Mouse (Mus musculus) liver, adult 10 weeks (tissue): ENCODE measurements around the gene Slc26a6. TPM values are rescaled to one million over a fixed set of nuclear protein-coding genes. Genes with fewer than 3 reads are reported as not detected.

Experiments used
- polyA plus RNA-seq: library from polyadenylated mRNA; stranded (reverse); fragments of 350-450 nt; fragmentation: Illumina TruSeq; extraction: RNeasy Lipid Tissue Mini Kit (QIAGEN cat#74804); gene quantifications from one replicate; pipeline ENCODE4 v1.2.3, GENCODE M21; 2014; ENCODE audit warnings: low read depth, low replicate concordance

The Slc26a6 gene
- 0.26 TPM for polyA plus RNA-seq

DNA sequence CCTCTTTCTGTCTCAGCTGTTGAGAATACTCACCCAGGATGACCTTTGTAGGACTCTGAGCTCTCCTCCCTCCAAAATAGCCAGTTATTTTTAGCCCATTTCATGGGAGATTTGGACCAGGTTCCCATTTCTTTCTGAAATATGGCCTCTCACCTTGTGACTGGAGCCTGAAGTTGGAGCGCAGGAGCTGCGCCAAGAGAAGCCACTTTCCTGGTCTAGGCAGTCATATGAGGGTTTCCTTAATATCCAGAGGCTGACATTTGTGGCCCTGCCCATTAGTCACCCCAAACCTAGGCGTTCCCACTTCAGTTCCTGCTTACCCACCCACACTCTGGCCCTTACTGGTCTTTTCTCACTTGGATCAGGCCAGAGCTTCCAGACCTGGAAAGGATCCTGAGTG, at the start of gene Slc26a6:
TSS of gene Slc26a6 (plus strand) at position 308 of the 400 bp plus-strand sequence.

DNA sequence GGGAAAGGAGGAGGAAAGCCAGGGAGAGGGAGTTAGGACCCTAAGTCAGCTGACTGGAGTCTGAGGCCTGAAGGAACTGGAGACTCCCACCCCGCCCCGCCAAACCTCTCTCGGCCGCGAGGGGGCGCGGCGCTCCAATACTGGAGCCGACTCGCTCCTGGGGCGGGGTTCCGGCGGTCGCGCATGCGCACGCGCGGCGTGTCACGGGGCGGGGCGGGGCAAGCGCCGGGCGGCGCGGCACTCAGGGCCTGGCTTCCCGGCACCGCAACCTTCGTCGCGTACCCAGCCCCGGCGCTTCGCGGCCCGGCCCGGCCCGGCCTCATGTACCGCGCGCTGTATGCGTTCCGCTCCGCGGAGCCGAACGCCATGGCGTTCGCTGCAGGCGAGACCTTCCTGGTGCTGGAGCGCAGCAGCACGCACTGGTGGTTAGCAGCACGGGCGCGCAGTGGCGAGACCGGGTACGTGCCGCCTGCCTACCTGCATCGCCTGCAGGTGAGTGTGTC, 44.9 kb upstream of the Slc26a6 start, which contains the start of gene Nckipsd:
TSS of gene Nckipsd (plus strand) at position 206 of the 503 bp plus-strand sequence.

DNA sequence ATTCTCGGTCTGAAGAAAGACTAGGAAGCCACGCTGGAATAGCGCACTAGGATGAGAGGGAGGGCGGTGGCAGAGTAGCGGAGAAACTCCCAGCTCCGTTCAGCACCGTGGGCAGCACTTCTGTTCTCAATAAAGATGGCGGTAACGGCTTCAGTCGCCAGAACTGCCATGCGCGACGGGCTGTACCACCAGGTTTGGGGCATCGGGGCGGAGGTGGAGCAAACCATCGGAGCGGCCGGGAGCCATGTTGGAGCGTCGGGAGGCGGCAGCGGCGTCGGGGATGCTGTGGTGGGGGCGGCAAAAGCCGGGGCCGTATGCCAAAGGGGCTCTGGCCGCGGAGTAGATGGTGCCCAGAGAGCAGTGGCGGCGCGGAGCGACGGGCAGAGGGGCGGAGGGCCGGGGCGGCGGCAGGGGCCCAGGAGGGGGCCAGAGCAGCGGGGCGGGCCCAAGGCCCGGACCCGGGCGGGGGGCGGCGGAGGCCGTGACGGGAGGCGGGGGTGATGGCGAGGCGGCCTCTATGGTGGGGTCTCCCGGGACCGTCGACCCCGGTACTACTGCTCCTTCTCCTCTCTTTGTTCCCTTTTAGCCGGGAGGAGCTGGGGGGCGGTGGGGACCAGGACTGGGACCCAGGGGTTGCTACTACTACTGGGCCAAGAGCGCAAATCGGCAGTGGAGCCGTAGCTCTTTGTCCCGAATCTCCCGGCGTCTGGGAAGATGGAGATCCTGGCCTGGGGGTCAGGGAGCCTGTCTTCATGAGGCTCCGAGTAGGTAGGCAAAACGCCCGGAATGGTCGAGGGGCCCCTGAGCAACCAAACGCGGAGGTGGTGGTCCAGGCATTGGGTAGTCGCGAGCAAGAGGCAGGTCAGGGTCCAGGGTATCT, 27.0 kb upstream of the Slc26a6 start, which contains the start of gene Celsr3:
TSS of gene Celsr3 (plus strand) at position 501 of the 880 bp plus-strand sequence.

DNA sequence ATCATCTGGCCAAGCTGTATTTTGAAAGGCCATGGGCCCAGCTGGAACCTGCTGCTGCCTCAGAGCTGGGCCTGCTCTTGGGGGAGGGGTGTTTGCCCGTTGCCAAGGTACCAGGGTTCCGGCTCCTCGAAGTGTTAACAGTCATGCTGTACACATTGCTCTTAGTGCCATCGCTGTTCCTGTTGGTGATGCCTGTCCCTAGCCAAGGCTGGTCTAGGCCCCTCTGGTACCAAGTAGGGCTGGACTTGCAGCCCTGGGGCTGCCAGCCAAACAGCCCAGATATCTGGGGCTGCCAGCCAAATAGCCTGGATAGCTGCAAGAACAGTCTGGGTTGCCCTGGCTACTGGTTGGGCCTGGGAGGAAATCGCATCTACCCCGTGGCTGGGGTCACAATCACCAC, 61.4 kb downstream of the Slc26a6 start, which contains the start of gene Tmem89:
TSS of gene Tmem89 (plus strand) at position 129 of the 400 bp plus-strand sequence.

DNA sequence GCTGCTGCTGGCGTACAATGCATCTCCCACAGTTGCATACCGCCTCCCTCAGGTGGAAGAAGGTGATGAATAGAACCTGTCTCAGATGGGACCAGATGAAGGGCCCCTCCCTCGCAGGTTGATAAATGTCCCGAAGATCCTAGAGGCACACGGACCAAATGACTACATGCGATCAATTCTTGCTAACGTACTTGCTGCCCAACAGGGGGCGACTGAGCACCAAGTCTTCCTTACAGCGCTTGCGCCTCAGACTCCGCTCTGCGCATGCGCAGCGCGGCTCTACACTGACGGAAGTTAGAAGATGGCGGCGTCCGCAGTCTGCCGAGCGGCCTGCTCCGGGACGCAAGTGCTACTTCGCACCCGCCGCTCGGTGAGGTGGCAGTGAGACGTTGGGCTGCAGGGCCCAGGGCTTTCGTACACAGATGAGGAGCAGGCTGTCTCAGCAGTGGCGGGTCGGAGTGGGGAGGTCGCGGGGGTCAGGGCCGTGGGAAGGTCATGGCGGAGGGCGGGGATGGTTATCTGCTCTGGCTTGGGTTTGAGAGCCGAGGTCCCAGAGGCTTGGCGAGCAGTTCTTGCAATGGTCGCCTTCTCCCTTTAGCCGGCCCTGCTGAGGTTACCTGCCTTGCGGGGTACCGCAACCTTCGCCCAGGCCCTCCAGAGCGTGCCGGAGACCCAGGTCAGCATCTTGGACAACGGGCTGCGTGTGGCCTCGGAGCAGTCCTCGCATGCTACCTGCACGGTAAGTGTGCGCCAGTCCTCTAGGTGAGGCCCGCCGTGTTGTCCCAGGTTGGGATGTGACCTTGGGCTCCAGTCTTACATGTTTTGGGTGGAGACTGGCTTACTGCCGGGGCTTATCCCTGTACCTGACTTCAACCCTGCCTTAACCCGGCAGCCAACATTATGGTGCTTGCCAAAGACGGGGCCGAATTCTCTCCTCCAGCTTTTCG, 83.6 kb downstream of the Slc26a6 start, which contains the start of gene Uqcrc1:
TSS of gene Uqcrc1 (plus strand) at position 216 of the 947 bp plus-strand sequence.

DNA sequence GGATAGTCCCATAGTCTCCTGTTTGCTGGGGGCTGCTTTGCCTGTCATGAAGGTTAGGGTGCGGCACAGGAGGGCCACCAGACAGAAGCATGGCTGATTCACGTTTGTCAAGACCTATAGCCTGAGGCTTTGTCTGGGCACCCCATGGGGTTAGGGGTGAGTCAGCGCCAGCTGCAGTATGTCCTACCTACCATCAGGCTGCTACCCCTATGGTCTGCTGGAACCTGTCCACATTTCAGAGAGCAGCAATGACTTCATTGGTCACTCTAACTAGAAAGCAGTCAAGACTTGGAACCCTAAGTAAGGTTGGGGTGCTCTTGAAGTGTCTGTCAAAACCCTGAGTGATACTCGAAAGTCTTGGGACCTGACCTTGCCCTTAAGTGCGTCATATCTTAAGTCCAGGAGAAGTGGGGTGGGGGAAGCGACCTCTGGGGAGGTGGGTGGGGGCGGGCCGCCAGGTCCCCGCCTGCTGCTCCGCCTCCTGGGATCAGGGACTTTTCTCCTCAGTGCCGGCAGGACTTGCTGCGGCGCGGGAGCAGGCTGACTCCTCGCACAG, 100.1 kb downstream of the Slc26a6 start, which contains the start of gene Col7a1:
TSS of gene Col7a1 (plus strand) at position 506 of the 556 bp plus-strand sequence.

Other genes starting within 250 kb of the Slc26a6 start
- 23.0 TPM for gene Arih2, start 203.9 kb upstream of the Slc26a6 start, polyA plus RNA-seq
- 136 TPM for gene Slc25a20, start 191.2 kb upstream of the Slc26a6 start, polyA plus RNA-seq
- 73.3 TPM for gene Prkar2a, start 164.0 kb upstream of the Slc26a6 start, polyA plus RNA-seq
- 123 TPM for gene Ip6k2, start 69.5 kb upstream of the Slc26a6 start, polyA plus RNA-seq
- not detected for gene Nckipsd, start 44.9 kb upstream of the Slc26a6 start, polyA plus RNA-seq
- not detected for gene Celsr3, start 27.0 kb upstream of the Slc26a6 start, polyA plus RNA-seq
- gene Tmem89, start 61.3 kb downstream of the Slc26a6 start, polyA plus RNA-seq = not detected
- gene Uqcrc1, start 83.3 kb downstream of the Slc26a6 start, polyA plus RNA-seq = 86.8 TPM
- not detected for gene Col7a1, start 100.3 kb downstream of the Slc26a6 start, polyA plus RNA-seq
- not detected for gene Ucn2, start 132.7 kb downstream of the Slc26a6 start, polyA plus RNA-seq
- not detected for gene Pfkfb4, start 138.5 kb downstream of the Slc26a6 start, polyA plus RNA-seq
- gene Shisa5, start 185.3 kb downstream of the Slc26a6 start, polyA plus RNA-seq = 9.6 TPM
- gene Trex1, start 206.5 kb downstream of the Slc26a6 start, polyA plus RNA-seq = not detected
- gene Atrip, start 220.8 kb downstream of the Slc26a6 start, polyA plus RNA-seq = 3.0 TPM
- 1.5 TPM for gene Ccdc51, start 229.2 kb downstream of the Slc26a6 start, polyA plus RNA-seq
- gene Tma7, start 229.3 kb downstream of the Slc26a6 start, polyA plus RNA-seq = 299 TPM
- gene Plxnb1, start 242.1 kb downstream of the Slc26a6 start, polyA plus RNA-seq = 1.7 TPM